Mouse (Mus musculus) layer of hippocampus, adult 9-10 months (tissue): ENCODE results near the gene R3hdm2.

ENCODE experiments used
- DNase-seq: peaks from one replicate; pipeline ENCODE4 v3.0.0; 2022; ENCODE audit warnings: low spot score

The R3hdm2 gene

GRCm38 (mm10) chr10:127380251-127380691 lies at the start of gene R3hdm2:
TSS of gene R3hdm2 (plus strand) at chr10:127380327.
- peak; percentile 63 for DNase-seq

- DNase-seq: no peak
Observed at GRCm38 (mm10) chr10:127332211-127332874, 47.8 kb upstream of the R3hdm2 start.

GRCm38 (mm10) chr10:127333152-127333551 lies 47.0 kb upstream of the R3hdm2 start:
- no peak for DNase-seq

- no peak for DNase-seq
Observed at GRCm38 (mm10) chr10:127335271-127335670, 44.9 kb upstream of the R3hdm2 start.

- no peak for DNase-seq
Observed at GRCm38 (mm10) chr10:127336952-127337351, 43.2 kb upstream of the R3hdm2 start.

GRCm38 (mm10) chr10:127337536-127338099 lies 42.5 kb upstream of the R3hdm2 start:
- DNase-seq: no peak

- peak; percentile 91 for DNase-seq
Observed at GRCm38 (mm10) chr10:127338930-127339682, 41.0 kb upstream of the R3hdm2 start.

- no peak for DNase-seq
Observed at GRCm38 (mm10) chr10:127339683-127340576, 40.2 kb upstream of the R3hdm2 start.

GRCm38 (mm10) chr10:127340577-127341359 lies 39.4 kb upstream of the R3hdm2 start:
- DNase-seq: no peak

- DNase-seq: no peak
Observed at GRCm38 (mm10) chr10:127341360-127341690, 38.8 kb upstream of the R3hdm2 start.

GRCm38 (mm10) chr10:127341891-127342639 lies 38.1 kb upstream of the R3hdm2 start, which contains the start of gene Gli1:
TSS of gene Gli1 (minus strand) at chr10:127341974.
- no peak for DNase-seq

- DNase-seq: no peak
Observed at GRCm38 (mm10) chr10:127343029-127343428, 37.1 kb upstream of the R3hdm2 start.

- no peak for DNase-seq
Observed at GRCm38 (mm10) chr10:127346173-127346572, 34.0 kb upstream of the R3hdm2 start.

- DNase-seq: no peak
Observed at GRCm38 (mm10) chr10:127348957-127349356, 31.2 kb upstream of the R3hdm2 start.

GRCm38 (mm10) chr10:127349810-127350209 lies 30.3 kb upstream of the R3hdm2 start:
- DNase-seq: no peak

- no peak for DNase-seq
Observed at GRCm38 (mm10) chr10:127350594-127351284, 29.4 kb upstream of the R3hdm2 start.

GRCm38 (mm10) chr10:127351285-127351595 lies 28.9 kb upstream of the R3hdm2 start:
- no peak for DNase-seq

- no peak for DNase-seq
Observed at GRCm38 (mm10) chr10:127351719-127352118, 28.4 kb upstream of the R3hdm2 start.

GRCm38 (mm10) chr10:127352187-127352586 lies 27.9 kb upstream of the R3hdm2 start:
- DNase-seq: no peak

GRCm38 (mm10) chr10:127352766-127353165 lies 27.4 kb upstream of the R3hdm2 start:
- DNase-seq: no peak
